ENCODE assay signal across 8 mouse cellular contexts in genomic region chr2:4153131-4153631, GRCm38 (mm10).
DNase-seq lines count a peak whose midpoint lies in the region; ATAC-seq and TF ChIP-seq lines count a peak whose summit lies in the region.

No protein-coding gene starts in this region.

- H3K36me3 ChIP-seq in liver, embryonic 14.5 days (replicated peaks; ENCODE audit: control insufficient read depth, insufficient read depth, low read depth) = no peaks in the 10 kb centered on the region

- no peaks in the 10 kb centered on the region; the same call in 1 of the 2 replicates for H3K27me3 ChIP-seq in cerebellum, adult 2 months (ENCODE audit: control insufficient read depth, insufficient read depth, low read length)
- peaks cover 4% of the 10 kb centered on the region for H3K27me3 ChIP-seq in liver, embryonic 14.5 days (ENCODE audit: control insufficient read depth, insufficient read depth, low read length)

- H3K4me3 ChIP-seq in cerebellum, adult 2 months (replicated peaks; ENCODE audit: insufficient read depth, low read depth, low read length) = peak overlapping the region; percentile 43
- peak overlapping the region; percentile 8 to 30; a peak in 3 of 4 replicates for H3K4me3 ChIP-seq in liver, embryonic 14.5 days (ENCODE audit: insufficient read depth in 1 of 2, low read depth in 2 of 2, low read length in 2 of 2)

- peak overlapping the region; percentile 36 for H3K4me2 ChIP-seq in liver, embryonic 14.5 days (ENCODE audit: low read depth)

- no peak for TF ChIP-seq CTCF in cerebellum, adult 2 months (IDR thresholded peaks at IDR 0.05; ENCODE audit: borderline replicate concordance, insufficient read depth, low read depth, low read length)
- no peak for TF ChIP-seq CTCF in brain, embryonic 14.5 days (IDR thresholded peaks at IDR 0.05; ENCODE audit: borderline replicate concordance, extremely low read depth, insufficient read depth, insufficient read length)
- no peak for TF ChIP-seq CTCF in liver, embryonic 14.5 days (IDR thresholded peaks at IDR 0.05; ENCODE audit: low read depth)

- no peak overlapping the region for H3K27ac ChIP-seq in cerebellum, adult 2 months (ENCODE audit: insufficient read depth, low read length)
- H3K27ac ChIP-seq in liver, embryonic 14.5 days = no peak overlapping the region

- WGBS in cerebellum, adult 2 months = 3% methylated on average over 16 of the region's 16 CpGs
- 8% methylated on average over 16 of the region's 16 CpGs for WGBS in liver, embryonic 14.5 days (ENCODE audit: insufficient replicate concordance)

- no peak overlapping the region for H3K9ac ChIP-seq in liver, embryonic 14.5 days (replicated peaks)

- TF ChIP-seq POLR2A in cerebellum, adult 2 months (IDR thresholded peaks at IDR 0.05; ENCODE audit: borderline replicate concordance, insufficient read depth, low read length) = no peak
- peak; percentile 49; the same call in 1 of the 2 replicates for TF ChIP-seq POLR2A in brain, embryonic 14.5 days (IDR thresholded peaks at IDR 0.05; ENCODE audit: borderline replicate concordance, extremely low read depth, insufficient read depth, insufficient read length, poor library complexity, severe bottlenecking)

- ATAC-seq in liver, embryonic 14.5 days (ENCODE audit: insufficient read depth) = no peak

- no peaks in the 10 kb centered on the region for H3K9me3 ChIP-seq in liver, embryonic 14.5 days (ENCODE audit: control insufficient read depth, low read length)

- no peaks in the 10 kb centered on the region; the same call in none of the 2 replicates for H3K4me1 ChIP-seq in cerebellum, adult 2 months (ENCODE audit: control insufficient read depth, insufficient read depth, low read length)
- H3K4me1 ChIP-seq in liver, embryonic 14.5 days (replicated peaks; ENCODE audit: control insufficient read depth in 2 of 2, insufficient read depth in 2 of 2, low read length in 1 of 2) = no peaks in the 10 kb centered on the region

- no peak for TF ChIP-seq EP300 in liver, embryonic 14.5 days (IDR thresholded peaks at IDR 0.05; ENCODE audit: low read depth)

- DNase-seq in cerebellum, adult 2 months = peak; percentile 25 to 35
- no peak for DNase-seq in cerebellum, adult 11-12 months
- peak; percentile 87 for DNase-seq in brain, embryonic 14.5 days (ENCODE audit: low read depth)
- DNase-seq in frontal cortex, postnatal 36 days (ENCODE audit: low spot score in 2 of 2) = peak; percentile 65 to 68
- peak; percentile 32 for DNase-seq in kidney, postnatal 10 days
- no peak for DNase-seq in liver, embryonic 14.5 days (ENCODE audit: low read depth in 3 of 3, low spot score in 3 of 3)
- peak; percentile 58 to 62 for DNase-seq in right cerebral cortex, adult 2 months (ENCODE audit: low spot score in 2 of 2)
- DNase-seq in thymus, postnatal 10 days (ENCODE audit: low spot score in 2 of 2) = no peak

Comparison
In these comparisons a context has a peak if more than half of its experiments do, and no peak if none do; other contexts are left out.
1. DNase-seq: peak in cerebellum, adult 2 months (2 of 2), brain, embryonic 14.5 days (single experiment), frontal cortex, postnatal 36 days (2 of 2), kidney, postnatal 10 days (single experiment) and right cerebral cortex, adult 2 months (2 of 2); none in cerebellum, adult 11-12 months (single experiment), liver, embryonic 14.5 days (0 of 3) and thymus, postnatal 10 days (0 of 2).